Mouse (Mus musculus): ENCODE results near the gene Thrb.

Thrb gene

DNA sequence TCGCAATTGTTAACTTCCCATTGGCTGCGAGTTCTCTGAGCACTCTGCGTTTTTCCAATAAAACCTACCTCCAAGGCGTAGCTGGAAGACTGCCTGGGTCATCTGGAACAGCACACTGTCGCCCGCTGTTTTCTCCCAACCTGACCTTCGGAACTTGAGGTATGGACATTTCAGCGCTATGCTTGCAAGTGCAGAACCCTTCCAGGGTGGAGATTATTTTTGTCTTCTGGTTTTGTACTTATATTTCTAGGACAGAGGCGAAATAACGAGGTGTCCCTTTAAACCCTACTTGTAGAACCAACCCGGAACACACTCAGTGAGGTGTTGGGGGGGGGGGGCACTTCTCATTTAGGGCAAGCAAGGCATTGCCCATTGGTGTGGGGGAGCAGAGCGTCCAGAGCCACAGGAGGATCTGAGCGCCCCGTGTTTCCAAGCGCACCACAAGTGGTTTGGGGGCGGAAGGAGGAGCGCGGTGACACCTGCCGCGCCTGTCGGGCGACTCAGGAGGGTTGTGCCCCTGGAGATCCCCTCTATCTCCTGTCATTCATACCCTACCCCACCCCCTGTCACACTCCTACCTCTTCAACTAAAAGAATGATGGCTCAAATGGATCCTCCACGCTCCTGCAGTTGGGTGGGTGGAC is at the start of gene Thrb:
TSS of gene Thrb (plus strand) at position 576 of the 643 bp plus-strand sequence.
- DNase-seq, result peak; percentile 25

DNA sequence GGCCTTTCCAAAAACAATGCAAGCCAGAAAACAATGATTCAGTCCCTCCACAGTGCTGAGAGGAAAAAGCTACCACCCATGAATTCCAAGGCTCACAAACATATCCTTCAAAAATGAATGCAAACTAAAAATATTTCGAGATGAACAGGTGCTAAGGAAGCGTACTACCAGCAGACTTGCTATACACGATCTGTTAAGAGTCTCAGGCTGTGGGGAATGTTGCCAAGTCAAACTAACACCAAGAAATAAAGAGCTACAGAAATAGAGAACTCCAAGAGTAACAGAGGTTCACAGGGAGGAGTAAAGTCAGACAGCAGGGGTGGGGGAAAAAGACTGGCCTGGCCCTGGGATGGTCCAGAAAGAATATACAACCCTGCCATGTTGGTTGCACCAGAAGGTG is 38.4 kb upstream of the Thrb start:
- DNase-seq, result no peak

DNA sequence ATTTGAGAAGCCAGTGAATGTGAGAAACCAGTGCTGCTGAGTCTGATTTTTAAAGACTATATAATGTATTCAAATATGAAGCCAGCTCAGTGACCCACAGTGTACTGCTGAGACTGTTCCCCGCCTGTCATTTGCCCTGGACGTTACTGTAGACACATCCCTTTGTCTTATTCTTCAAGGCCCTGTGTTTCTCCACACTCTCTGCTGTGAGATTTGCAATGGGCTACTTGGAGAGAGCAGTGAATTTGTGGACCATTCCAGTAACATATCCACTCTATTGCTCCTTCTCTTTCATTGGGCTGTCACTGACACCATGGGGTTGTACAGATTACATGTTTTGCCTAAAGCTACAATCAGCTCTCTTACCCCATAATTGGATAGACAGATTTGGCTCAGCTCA is 36.1 kb upstream of the Thrb start:
- DNase-seq, result no peak

DNA sequence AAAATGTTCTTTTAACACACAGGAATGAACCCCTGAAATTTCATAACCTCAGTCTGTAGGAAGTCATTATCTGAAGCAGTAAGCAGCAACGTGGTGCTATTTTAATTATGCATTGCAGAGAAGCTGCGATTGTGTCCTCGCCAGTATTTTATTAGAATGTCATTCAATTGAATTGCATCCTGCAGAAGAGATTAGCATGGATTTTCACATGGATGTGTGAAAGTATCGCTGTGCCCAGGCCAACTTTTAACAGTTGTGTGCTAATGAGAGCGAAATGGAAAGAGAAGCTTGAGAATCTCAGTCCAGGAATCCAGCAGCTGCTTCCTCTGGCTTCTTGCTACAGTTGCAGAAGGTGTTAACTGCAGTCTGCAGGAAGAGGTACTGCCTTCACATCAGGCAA is 30.8 kb upstream of the Thrb start:
- no peak for DNase-seq

DNA sequence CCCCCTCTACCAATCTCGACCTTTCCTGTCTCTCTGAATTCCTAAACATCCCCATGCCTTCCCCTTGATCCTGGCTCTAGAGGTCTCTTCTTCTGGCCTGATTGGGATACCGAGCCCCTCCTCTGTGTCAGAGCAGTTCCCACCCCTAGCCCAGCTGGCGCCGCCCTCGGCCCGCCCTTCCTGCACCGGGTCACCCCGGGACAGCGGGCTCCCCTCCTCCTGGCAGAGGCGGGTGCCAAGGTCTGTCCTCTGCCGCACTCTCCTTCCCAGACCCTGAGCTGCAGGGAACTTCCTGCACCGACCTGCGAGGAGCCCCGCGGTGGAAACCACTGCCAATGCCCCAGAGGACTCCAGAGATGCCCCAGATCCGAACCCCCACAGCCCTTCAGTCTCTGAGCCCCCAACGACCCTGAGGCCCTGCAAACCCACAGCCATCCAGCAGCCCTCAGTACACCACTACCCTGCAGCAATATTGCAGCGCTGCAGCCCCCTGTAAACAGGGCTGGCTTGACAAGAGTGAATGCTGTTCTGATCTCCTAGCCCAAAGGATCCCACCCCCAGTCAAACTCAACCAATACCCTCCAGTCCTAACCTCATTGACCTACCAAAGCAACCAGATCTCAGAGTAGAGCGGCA is 27.1 kb upstream of the Thrb start:
- DNase-seq, result peak; percentile 34

DNA sequence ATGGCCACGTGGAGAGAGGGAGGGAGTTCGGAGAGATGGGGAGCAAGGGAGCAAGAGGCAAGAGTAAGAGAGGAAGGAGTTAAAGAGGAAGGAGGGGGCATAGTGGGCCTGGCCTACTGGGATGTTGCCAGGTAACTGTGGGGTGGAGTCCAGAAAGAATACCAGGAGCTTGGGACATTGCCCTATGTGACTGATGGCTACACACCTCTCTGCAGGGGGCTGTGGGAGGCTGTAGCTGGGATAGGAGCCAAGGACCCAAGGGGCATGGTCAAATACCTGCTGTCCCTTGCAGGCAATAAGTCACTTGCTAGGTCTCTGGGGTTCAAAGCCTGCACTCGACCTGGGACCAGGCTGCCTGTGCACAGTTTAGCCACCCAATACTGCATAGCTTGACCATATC is 23.1 kb upstream of the Thrb start:
- no peak for DNase-seq

DNA sequence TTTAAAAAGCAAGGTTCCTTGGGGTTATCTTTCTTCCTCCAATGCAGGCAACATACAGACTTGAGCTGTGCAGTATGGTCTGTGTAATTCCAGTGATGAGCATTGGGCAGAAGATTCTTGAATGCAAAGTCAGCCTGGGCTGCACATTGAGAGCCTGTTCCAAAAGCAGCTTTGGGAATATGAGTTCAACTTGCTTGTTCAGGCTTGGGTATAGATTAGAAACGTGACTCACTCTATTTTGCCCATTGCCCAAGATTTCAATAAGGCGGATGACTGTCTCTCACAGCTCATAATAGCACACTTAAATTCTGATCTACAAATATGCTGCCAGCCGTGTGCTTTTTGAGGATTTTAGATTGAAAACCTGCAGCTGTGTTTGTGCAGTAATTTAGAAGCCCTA is 18.3 kb upstream of the Thrb start:
- no peak for DNase-seq

DNA sequence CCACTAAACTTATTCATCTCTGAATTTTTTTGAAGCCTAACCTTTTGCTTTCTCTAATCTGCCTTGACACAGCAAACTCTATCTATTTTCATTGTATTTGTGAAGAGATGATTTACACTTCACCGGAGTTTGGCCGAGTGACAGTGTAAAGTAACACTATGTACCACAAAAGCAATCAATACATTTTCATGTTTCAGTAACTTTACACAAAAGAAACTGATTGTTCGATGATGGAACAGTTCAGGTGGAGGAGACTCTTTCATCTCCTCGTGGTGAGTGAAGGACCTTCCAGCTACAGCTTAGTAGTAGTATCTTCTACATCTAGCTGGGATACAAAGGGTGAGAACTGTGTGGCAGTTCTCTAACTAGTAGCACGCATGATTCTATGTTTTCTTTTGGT is 5.0 kb upstream of the Thrb start:
- DNase-seq, result no peak

DNA sequence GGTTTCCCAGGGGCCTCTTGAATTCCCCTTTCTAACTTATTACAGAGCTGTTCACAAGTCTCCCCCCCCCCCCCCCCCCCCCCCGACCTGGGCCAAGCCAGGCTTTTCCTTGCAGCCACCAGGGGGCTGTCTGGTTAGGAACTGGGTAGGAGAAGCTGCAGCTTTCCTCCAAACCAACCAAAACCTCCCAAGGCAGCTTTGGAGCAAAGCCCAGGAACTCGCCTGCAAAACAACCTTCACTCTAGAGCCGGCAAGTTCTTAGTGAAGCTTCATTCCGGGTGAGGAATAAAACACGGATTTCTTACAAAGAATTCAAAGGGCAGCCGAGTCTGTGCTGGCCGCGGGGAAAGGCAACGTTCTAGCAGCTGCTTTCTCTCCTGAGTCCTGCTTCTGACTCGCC is 1.0 kb upstream of the Thrb start:
- DNase-seq, result peak; percentile 81

DNA sequence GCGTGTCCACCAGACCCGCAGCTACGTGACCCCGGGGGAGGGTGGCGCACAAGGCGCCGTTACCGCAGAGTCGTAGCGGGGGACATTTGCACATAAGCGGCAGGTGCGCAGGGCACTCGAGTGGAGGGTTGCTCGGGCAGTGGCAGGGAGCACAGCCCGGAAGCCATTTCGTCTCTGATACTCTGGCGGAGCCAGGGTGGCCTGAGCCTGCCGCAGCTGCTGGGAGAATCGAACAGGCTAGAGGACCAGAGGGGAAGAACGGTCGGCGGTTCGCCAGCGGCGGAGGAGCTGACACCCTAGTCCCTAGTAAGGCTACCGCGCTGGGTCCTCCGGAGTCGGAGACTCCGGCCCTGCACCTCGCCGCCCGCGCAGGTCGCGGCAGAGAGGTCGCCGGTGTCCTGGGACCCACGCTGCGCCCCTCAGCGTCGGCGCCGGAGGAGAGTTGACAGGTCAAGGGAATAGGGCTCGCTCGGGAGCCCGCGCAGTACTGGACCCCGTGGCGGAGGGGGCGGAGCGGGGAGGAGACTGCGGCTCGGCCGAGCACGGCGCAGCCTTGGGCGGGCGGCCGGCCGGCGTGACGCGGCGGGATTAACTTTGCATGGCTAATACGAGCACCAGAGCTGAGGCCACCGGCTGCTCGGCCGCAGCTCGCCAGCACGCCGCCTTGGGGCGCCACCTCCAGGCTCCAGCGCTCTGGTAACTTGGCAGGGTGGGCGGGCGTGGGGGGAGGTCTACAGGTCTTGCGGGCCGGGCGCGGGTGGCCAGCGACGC is 453 bp downstream of the Thrb start:
- peak; percentile 76 for DNase-seq

DNA sequence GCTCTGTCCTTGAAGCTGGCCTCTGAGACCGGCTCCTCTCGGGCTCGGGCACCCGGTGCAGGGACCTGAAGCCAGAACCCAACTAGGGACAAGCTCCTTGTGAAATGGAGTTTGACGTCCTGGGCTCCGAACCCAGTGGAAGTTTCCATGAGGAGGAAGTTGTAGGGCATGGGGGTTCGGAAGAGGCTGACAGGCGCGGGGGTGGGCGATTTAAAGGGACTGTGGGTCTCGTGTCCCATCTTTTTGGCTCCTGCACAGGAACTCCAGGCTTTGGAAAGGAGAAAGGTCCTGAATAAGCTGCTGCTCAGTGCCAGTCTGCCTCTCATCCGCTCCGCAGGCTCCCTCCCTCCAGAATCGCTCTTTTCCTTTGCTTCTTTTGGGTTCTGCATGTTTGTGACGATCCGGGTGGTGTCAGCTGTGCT is 1.1 kb downstream of the Thrb start:
- DNase-seq, result peak; percentile 62

DNA sequence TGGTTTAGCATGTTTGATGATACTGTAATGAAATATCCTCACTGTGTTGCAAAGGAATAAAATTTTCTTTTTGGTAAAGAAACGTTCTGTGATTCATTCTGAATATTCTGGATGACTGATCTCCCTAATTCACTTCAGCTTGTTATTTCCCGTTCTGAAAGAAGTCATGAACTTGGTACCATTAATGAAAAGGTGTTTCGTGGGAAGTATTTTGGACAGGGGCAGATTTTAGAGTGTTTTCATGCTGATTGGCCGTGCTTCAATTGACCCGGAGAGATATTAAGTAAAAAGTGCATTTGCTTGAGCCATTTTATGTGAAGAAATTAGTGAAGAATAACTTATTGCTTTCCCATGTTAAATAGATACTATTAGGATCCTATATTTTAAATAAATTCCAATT is 2.0 kb downstream of the Thrb start:
- DNase-seq, result no peak

DNA sequence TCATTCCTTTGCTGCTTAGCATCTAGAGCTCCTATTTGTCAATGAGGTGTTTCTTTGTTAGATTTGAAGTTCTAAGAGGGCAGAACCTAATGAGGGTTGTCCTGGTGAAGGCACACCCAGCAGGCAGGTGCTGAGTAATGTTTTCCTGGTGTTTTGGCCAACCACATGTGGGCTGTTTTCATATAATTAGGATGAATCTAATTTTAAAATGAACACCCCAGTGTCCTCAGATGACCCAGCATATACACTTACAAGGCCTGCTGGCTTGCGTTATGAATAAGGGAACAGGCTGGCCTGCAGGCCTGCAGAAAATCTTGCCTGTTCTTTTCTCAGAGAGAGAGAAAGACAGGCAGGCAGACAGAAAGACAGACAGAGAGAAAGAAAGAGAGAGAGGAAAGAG is 14.3 kb downstream of the Thrb start:
- DNase-seq, result no peak

DNA sequence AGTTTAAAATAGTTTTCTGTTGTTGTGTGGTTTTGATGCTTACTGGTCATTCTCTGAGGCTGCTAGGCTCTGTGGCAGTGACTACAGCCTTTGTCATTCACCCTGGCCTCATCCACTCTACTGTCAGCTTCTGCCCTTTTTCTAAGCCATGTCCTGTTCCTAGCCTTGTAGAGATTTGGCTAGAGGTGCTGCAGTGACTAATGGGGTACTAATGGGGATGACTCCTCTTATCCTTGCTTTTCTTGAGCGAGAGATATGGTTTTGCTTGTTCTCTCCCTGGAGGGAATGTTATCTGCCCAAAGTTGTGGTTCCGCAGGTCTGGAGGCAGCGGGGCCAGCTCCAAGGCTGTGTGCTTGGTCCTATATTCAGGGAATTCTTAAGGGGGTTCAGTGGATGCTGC is 15.2 kb downstream of the Thrb start:
- DNase-seq, result no peak

DNA sequence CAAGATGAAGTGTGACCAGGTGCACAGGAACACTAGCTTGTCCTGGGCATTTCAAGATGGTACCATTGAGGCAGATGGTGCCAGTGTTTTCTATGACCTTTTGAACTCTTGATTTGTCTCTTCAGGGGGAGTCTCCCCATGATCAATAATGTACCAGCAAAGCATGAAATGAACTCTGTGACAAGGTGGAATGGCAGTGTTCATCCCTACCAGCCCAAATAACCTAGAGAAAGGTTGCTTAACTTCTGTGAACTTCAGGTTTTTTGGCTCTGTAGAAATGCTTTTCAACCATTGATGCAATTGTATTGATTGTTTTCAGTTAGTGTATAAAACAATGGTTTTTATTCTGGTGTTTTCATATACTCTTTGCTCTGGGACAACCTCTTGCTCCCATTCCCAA is 21.4 kb downstream of the Thrb start:
- DNase-seq, result no peak

DNA sequence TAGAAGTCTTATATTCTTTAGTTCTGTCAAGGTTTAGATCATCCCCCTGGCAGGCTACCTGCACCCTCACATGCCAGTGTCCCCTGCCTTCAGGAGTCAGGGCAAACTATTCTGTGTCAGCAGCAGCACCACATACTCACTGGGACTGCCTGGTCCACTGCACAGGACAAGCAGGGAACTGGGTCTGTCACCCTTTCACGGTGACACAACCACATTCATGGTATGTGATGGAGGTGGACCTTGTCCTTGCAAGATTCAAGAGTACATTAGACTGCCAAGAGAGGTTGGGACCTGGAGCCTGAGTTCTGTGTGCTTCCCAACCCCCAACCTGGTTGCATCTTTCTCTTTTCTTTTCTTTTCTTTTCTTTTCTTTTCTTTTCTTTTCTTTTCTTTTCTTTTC is 24.8 kb downstream of the Thrb start:
- DNase-seq, result no peak

DNA sequence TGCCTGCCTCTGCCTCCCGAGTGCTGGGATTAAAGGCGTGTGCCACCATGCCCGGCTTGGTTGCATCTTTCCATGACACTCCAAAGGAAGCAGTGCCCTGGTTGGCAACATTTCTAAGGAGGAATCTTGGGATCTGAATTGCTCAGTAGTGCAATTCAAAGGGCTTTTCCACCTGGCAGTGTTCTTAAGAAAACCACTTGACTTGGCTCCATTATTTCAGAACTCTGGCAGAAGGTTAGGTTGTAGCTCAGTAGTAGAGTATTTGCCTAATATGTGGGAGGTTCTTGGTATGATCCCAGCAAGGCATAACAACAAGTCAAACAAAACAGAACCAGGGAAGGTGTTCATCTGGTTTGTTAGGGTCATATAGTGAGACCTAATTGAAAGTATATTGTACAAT is 25.4 kb downstream of the Thrb start:
- no peak for DNase-seq

DNA sequence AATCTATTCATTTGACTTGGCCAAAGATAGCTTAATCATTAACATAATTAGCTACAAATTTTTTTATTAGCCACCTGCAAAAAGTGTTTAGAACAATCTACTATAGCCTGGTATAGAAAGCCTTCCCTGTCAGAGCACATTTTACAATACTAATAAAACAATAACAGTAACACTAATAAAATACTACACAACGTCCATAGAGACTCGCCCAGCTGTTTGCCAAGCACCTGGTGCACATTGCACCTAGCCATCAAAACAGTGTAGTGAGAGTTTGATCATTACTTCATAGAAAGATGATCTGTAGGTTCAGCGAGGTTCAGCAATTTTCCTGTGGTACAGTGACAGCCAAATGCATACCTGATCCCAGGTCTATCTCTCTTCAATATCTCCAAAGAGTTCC is 26.9 kb downstream of the Thrb start:
- DNase-seq, result no peak

DNA sequence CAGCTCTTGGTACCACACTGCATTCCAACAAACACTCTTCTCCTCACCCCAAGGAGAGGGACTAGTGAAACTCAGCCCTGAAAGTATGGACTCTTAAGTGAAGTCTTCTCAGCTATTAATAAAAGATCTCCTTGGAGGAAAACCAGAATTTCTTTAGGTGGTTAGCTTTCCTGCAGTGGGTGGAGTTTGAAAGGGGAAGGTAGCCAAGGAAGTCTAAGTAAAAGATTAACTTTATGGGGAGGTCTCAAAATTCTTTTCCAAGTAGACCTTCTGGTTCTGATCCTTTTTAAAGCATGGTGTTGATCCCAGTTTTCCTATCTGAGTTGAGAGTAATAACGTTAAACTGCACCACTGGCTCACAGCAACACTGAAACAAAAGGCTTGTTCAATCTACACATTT is 31.2 kb downstream of the Thrb start:
- DNase-seq, result no peak

DNA sequence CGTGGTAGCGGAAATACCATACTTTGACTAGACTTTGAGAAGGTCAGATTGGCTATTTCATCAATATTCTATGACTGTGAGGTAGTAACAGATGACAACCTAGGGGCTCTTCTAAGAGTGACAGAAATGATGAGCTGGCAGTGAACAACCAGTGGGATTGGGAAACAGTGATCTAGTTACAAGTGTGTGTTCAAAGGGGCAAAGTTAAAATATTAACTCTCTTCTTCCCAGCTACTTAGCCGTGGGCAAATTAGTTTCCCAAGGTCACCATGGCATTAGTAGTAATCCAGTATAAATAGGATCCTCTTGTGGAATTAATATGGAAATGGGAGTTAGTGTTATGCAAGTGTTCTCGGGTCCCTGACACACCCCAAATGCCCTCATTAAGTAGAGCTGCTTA is 35.5 kb downstream of the Thrb start:
- no peak for DNase-seq

DNA sequence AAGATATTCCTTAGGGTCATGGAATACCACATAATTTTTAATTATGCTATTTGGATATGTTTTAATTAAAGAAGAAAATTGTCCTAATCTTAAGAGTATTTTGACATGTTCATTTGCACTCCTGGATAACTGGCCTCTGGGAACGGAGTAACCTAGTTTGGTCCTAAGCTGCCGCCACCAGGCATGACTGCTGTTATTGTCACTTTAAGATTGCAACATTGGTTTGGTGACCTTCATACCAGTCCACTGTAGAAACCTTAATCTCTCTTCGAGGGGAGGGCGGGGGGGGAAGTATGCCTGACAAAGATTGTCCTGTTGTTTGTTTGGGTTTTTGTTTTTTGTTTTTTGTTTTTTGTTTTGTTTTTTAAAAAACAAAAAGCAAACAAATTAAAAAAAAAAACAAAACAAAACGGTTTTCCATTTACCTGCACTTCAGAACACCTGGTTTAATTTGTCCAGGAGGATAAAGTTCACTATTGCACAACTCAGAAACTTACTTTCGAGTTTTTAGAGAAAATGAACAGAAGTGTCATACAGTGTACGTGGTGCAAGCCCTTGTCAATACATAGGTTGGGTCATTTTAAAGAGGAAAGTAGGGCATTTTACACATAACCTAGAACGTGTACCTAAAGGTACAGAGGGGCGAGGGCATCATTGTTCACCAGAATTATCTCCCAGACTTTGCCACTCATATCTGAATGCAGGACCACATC is 38.0 kb downstream of the Thrb start:
- DNase-seq, result no peak

DNA sequence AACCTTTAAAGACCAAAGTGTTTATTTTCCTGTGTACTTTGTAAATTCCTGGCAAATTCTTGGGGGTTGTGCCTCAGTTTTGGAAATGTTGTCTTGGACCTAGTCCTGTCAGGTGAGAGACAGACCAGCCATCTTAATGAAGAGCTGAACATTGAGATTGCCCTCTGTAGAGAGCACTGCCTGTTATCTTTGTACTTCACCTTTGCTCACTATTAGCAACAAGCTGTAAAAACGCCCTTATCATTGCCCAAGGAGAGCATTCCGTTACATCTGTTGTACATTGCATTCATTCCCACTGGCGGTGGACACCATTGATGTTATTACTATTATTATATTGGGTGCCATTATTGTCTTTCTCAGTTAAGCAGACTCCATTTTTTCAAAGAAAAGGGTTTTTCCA is 40.2 kb downstream of the Thrb start:
- DNase-seq, result no peak

DNA sequence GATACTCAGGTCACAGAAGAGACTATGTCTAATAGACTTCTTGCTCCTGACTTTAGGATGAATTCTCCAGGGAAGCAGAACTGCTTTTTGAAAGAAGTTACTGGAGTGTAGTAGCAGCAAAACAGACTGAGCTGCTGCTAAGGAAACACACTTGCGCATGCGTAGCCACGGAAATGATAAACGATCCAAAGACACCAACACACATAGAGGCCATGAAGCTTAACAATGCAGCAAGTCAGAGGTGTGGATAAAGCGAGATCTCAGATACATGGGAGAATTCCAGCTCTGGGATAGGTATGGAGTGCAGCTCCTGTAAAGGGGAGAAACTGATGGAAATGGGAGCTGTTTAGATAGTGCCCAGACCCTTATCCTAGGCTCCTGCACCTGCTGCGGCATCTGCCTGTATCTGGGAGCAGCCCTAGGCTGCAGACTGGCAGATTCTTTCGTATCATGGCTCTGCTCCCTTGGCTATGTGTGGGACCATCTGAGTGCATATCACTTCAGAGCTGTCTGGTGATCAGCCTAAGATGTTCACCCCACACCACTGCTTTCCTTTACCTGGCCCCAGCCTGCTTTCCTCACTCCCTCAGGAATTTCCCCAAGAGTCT is 53.3 kb downstream of the Thrb start:
- DNase-seq, result no peak

All from cerebellum, adult 9-11 months (tissue).